Mouse (Mus musculus): ENCODE measurements at regions not wholly inside any gene's neighbourhood (a gene's known extent, or its start where the extent isn't known, plus 50 kb on each side); places are given as distances from the start of the nearest gene placed in this dataset.

- TF ChIP-seq MAFK (IDR thresholded peaks at IDR 0.05; ENCODE audit: insufficient read depth, low read depth, low read length) (no peak), CHD2 (IDR thresholded peaks at IDR 0.05; ENCODE audit: low read depth, low read length) (no peak), HCFC1 (IDR thresholded peaks at IDR 0.05; ENCODE audit: borderline replicate concordance, insufficient read depth, low read length) (no peak)
Observed at GRCm38 (mm10) chr11:23994160-23994559, 80.7 kb downstream of the A830031A19Rik start.

All from ES-E14 (cell line).